17 mouse cellular contexts compared by ENCODE assay signal in the genomic region with DNA sequence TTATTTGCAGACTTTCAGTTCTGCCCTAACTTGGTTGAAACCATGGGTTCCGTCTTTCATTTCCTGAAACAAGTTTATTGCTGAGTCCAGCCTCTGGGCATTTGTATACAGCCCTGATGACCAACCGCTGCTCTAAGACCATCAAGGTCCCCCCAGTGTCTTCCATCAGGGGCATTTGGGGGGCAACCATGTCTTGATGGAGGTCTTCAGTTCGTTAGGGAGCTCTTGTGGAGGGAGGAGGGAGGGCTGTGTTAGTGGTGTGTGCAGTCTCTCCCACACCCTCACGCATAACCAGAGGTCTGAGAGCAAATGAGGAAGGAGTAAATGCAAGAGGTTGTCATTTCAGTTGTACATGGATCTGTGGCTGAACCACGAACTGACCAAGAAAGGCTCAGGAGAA. TPM values are rescaled to one million over a fixed set of nuclear protein-coding genes. Genes with fewer than 3 reads are reported as not detected.
DNase-seq lines count a peak whose midpoint lies in the region; ATAC-seq lines count a peak whose summit lies in the region.
"Had no signal": no experiment of that assay in that cellular context is flagged by ENCODE, and none has a peak within 500 bp of the region (broad histone marks: within the 10 kb centered on the region; RNA-seq: fewer than 3 reads in every experiment).

No protein-coding gene starts in this region.

- H3K9me3 ChIP-seq in heart, embryonic 12.5 days (replicated peaks), result no peaks in the 10 kb centered on the region
- H3K9me3 ChIP-seq in midbrain, embryonic 11.5 days (ENCODE audit: control insufficient read depth, low read length), result no peaks in the 10 kb centered on the region
- no peaks in the 10 kb centered on the region for H3K9me3 ChIP-seq in midbrain, embryonic 10.5 days (replicated peaks)
- no peaks in the 10 kb centered on the region for H3K9me3 ChIP-seq in limb, embryonic 10.5 days (replicated peaks)
- H3K9me3 ChIP-seq: hindbrain, embryonic 12.5 days; neural tube, embryonic 12.5 days had no signal

- H3K27me3 ChIP-seq in heart, embryonic 12.5 days (replicated peaks), result no peaks in the 10 kb centered on the region
- H3K27me3 ChIP-seq in midbrain, embryonic 11.5 days (ENCODE audit: control insufficient read depth, insufficient read depth, low read length), result no peaks in the 10 kb centered on the region
- no peaks in the 10 kb centered on the region for H3K27me3 ChIP-seq in midbrain, embryonic 10.5 days (ENCODE audit: low read depth, poor library complexity, severe bottlenecking)
- no peaks in the 10 kb centered on the region for H3K27me3 ChIP-seq in limb, embryonic 10.5 days (ENCODE audit: low read depth, poor library complexity, severe bottlenecking)
- H3K27me3 ChIP-seq: hindbrain, embryonic 12.5 days; neural tube, embryonic 12.5 days had no signal

- no peak overlapping the region for H3K9ac ChIP-seq in heart, embryonic 12.5 days
- H3K9ac ChIP-seq in midbrain, embryonic 11.5 days (ENCODE audit: low read length), result no peak overlapping the region
- H3K9ac ChIP-seq: hindbrain, embryonic 12.5 days; liver, embryonic 14.5 days; neural tube, embryonic 12.5 days had no signal

- DNase-seq in heart, adult 18-20 months, result peak; percentile 28 to 36
- peak; percentile 47 for DNase-seq in midbrain, embryonic 11.5 days (ENCODE audit: low spot score, missing footprints)
- no peak for DNase-seq in midbrain, embryonic 10.5 days (ENCODE audit: low spot score)
- peak; percentile 18 to 21 for DNase-seq in spleen, postnatal 10 days (ENCODE audit: low spot score in 2 of 2)
- no peak for DNase-seq in left cerebral cortex, adult 9 months (ENCODE audit: low spot score in 2 of 2)
- DNase-seq in limb, embryonic 10.5 days (ENCODE audit: low spot score), result no peak
- DNase-seq: adrenal gland, adult 8-10 months; cerebellum, postnatal 14 days; gastrocnemius, adult 2 months; kidney, postnatal 10 days had no signal

- no peak overlapping the region for H3K4me2 ChIP-seq in heart, embryonic 12.5 days
- no peak overlapping the region for H3K4me2 ChIP-seq in midbrain, embryonic 11.5 days
- H3K4me2 ChIP-seq: hindbrain, embryonic 12.5 days; neural tube, embryonic 12.5 days had no signal

- no peak for ATAC-seq in heart, embryonic 12.5 days (ENCODE audit: insufficient number of reproducible peaks, low FRiP score)
- ATAC-seq in midbrain, embryonic 11.5 days (ENCODE audit: low FRiP score), result no peak
- peak; percentile 88 for ATAC-seq in granulocyte monocyte progenitor cell, adult 5-6 weeks (replicated peaks; ENCODE audit: poor library complexity, severe bottlenecking)
- ATAC-seq: forebrain, embryonic 16.5 days; intestine, embryonic 16.5 days had no signal

- no peaks in the 10 kb centered on the region for H3K36me3 ChIP-seq in heart, embryonic 12.5 days
- H3K36me3 ChIP-seq in midbrain, embryonic 11.5 days (ENCODE audit: control insufficient read depth, insufficient read depth, low read length), result no peaks in the 10 kb centered on the region
- no peaks in the 10 kb centered on the region for H3K36me3 ChIP-seq in midbrain, embryonic 10.5 days
- no peaks in the 10 kb centered on the region for H3K36me3 ChIP-seq in limb, embryonic 10.5 days
- H3K36me3 ChIP-seq: hindbrain, embryonic 12.5 days; neural tube, embryonic 12.5 days had no signal

- WGBS in heart, embryonic 12.5 days, result 71% methylated on average over 5 of the region's 5 CpGs
- WGBS in midbrain, embryonic 11.5 days, result 82% methylated on average over 5 of the region's 5 CpGs
- WGBS in midbrain, embryonic 10.5 days, result 83% methylated on average over 5 of the region's 5 CpGs
- 71% methylated on average over 5 of the region's 5 CpGs for WGBS in limb, embryonic 10.5 days

- no peak overlapping the region for H3K27ac ChIP-seq in heart, embryonic 12.5 days (ENCODE audit: poor library complexity, severe bottlenecking)
- no peak overlapping the region for H3K27ac ChIP-seq in midbrain, embryonic 11.5 days (ENCODE audit: low read depth, low read length)
- no peak overlapping the region for H3K27ac ChIP-seq in midbrain, embryonic 10.5 days (replicated peaks)
- no peak overlapping the region for H3K27ac ChIP-seq in limb, embryonic 10.5 days
- H3K27ac ChIP-seq: gastrocnemius, adult 2 months; hindbrain, embryonic 12.5 days; liver, embryonic 14.5 days; neural tube, embryonic 12.5 days had no signal

- H3K4me1 ChIP-seq in heart, embryonic 12.5 days (replicated peaks), result peaks cover 6% of the 10 kb centered on the region; the same call in 1 of the 2 replicates
- H3K4me1 ChIP-seq in midbrain, embryonic 11.5 days (ENCODE audit: control insufficient read depth, insufficient read depth, low read length), result no peaks in the 10 kb centered on the region
- no peaks in the 10 kb centered on the region for H3K4me1 ChIP-seq in midbrain, embryonic 10.5 days
- 0 out of 2 replicates have a peak, but pooled peaks cover 2% of the 10 kb centered on the region for H3K4me1 ChIP-seq in limb, embryonic 10.5 days
- H3K4me1 ChIP-seq: hindbrain, embryonic 12.5 days; neural tube, embryonic 12.5 days had no signal

- H3K4me3 ChIP-seq in heart, embryonic 12.5 days, result no peak overlapping the region
- no peak overlapping the region for H3K4me3 ChIP-seq in midbrain, embryonic 11.5 days (ENCODE audit: low read depth, low read length)
- H3K4me3 ChIP-seq in midbrain, embryonic 10.5 days, result no peak overlapping the region
- no peak overlapping the region for H3K4me3 ChIP-seq in limb, embryonic 10.5 days
- H3K4me3 ChIP-seq: gastrocnemius, adult 2 months; hindbrain, embryonic 12.5 days; neural tube, embryonic 12.5 days had no signal

RNA-seq across cellular contexts. Expression of a gene that starts 26.9 kb away (rescaled TPM):
- 10 to 100 TPM; 64.8 to 69.7 TPM for total RNA-seq in heart, adult 18-20 months (2021)
- 69.6 and 74.5 TPM in 2 replicates for polyA plus RNA-seq in heart, embryonic 12.5 days (2016; fragmentation: Nextera tagmentation; extraction: Ambion mirVana)
- 54.6 and 59.5 TPM in 2 replicates for polyA plus RNA-seq in midbrain, embryonic 11.5 days (2014; fragmentation: Nextera tagmentation; extraction: Ambion mirVana)
- polyA plus RNA-seq in midbrain, embryonic 10.5 days (2016; fragmentation: Nextera tagmentation; extraction: Ambion mirVana), result 53.5 and 63.0 TPM in 2 replicates
- total RNA-seq in granulocyte monocyte progenitor cell, adult 5-6 weeks (2014; fragmentation: Nextera tagmentation), result 8.9 and 11.3 TPM in 2 replicates
- total RNA-seq in granulocyte monocyte progenitor cell, adult 5-6 weeks (2017), result 59.3 and 73.1 TPM in 2 replicates
- polyA plus RNA-seq in limb, embryonic 10.5 days (2016; fragmentation: Nextera tagmentation; extraction: Ambion mirVana), result 19.4 and 19.6 TPM in 2 replicates

Comparison
In these comparisons a context has a peak if more than half of its experiments do, and no peak if none do; other contexts are left out.
1. DNase-seq: peak in heart, adult 18-20 months (2 of 2), midbrain, embryonic 11.5 days (single experiment) and spleen, postnatal 10 days (2 of 2); none in midbrain, embryonic 10.5 days (single experiment), left cerebral cortex, adult 9 months (0 of 2) and limb, embryonic 10.5 days (single experiment).